Mouse (Mus musculus): ENCODE data around the gene Sptssb. TPM values are rescaled to one million over a fixed set of nuclear protein-coding genes. Genes with fewer than 3 reads are reported as not detected.

Sptssb gene
- polyA plus RNA-seq (2015; fragmentation: Nextera tagmentation; extraction: Ambion mirVana), result 2.3 and 2.9 TPM in 2 replicates

GRCm38 (mm10) chr3:69859858-69860588 is at the start of gene Sptssb:
Sptssb (minus strand) TSS chr3:69859940.

Other genes starting within 250 kb of the Sptssb start
- 76.5 and 78.6 TPM in 2 replicates for gene Nmd3, start 138.0 kb downstream of the Sptssb start, polyA plus RNA-seq (2015; fragmentation: Nextera tagmentation; extraction: Ambion mirVana)
- gene Otol1, start 147.7 kb upstream of the Sptssb start, polyA plus RNA-seq (2015; fragmentation: Nextera tagmentation; extraction: Ambion mirVana), result not detected in 2 replicates